7 mouse cellular contexts compared by ENCODE assay signal in genomic region chr17:63499636-63500155, GRCm38 (mm10). TPM values are rescaled to one million over a fixed set of nuclear protein-coding genes. Genes with fewer than 3 reads are reported as not detected.
DNase-seq lines count a peak whose midpoint lies in the region; ATAC-seq and TF ChIP-seq lines count a peak whose summit lies in the region.

Gene Fbxl17, minus strand, starts transcription at chr17:63500017.

- H3K79me2 ChIP-seq in macrophage (ENCODE audit: inconsistent target): peaks cover 41% of the 10 kb centered on the region

- H3K4me1 ChIP-seq in hindbrain, embryonic 15.5 days (replicated peaks): peaks cover 45% of the 10 kb centered on the region

- 1% methylated on average over 58 of the region's 80 CpGs for WGBS in hindbrain, embryonic 15.5 days
- under 1% methylated on average over 59 of the region's 80 CpGs for WGBS in macrophage (ENCODE audit: missing documents)

- intact Hi-C loops in left cerebral cortex, adult 2 months (cut with DNase I): loop anchor here (5.0 kb wide), 1 partner anchor 828 kb away; no protein-coding TSS in a partner anchor

- H3K4me2 ChIP-seq in hindbrain, embryonic 15.5 days: peak within 1 kb of the TSS; percentile 71

- peak; percentile 60 for DNase-seq in T-cell, adult 2 months (ENCODE audit: low spot score)
- peak; percentile 75 to 78 for DNase-seq in cerebellum, postnatal 14 days
- peak; percentile 49 to 55 for DNase-seq in frontal cortex, postnatal 25 days (ENCODE audit: low spot score in 2 of 2)
- DNase-seq in left cerebral cortex, adult 2 months (ENCODE audit: extremely low spot score in 1 of 2, low spot score in 2 of 2): peak; percentile 72
- DNase-seq in retina, postnatal 7 days (ENCODE audit: low read depth, low spot score): peak; percentile 45

- peak within 1 kb of the TSS; percentile 95 for H3K9ac ChIP-seq in hindbrain, embryonic 15.5 days

- H3K27ac ChIP-seq in hindbrain, embryonic 15.5 days (replicated peaks): peak within 1 kb of the TSS; percentile 96
- H3K27ac ChIP-seq in left cerebral cortex, adult 2 months: peak within 1 kb of the TSS; percentile 98
- no peak within 1 kb of the TSS for H3K27ac ChIP-seq in macrophage

- H3K36me3 ChIP-seq in hindbrain, embryonic 15.5 days: no peaks in the 10 kb centered on the region
- no peaks in the 10 kb centered on the region for H3K36me3 ChIP-seq in macrophage (ENCODE audit: inconsistent target)

- ATAC-seq in hindbrain, embryonic 15.5 days (ENCODE audit: low FRiP score, low read depth): peak; percentile 77

- H3K4me3 ChIP-seq in hindbrain, embryonic 15.5 days: peak within 1 kb of the TSS; percentile 92
- peak within 1 kb of the TSS; percentile 68 for H3K4me3 ChIP-seq in left cerebral cortex, adult 2 months
- peak within 1 kb of the TSS; percentile 36 for H3K4me3 ChIP-seq in macrophage (ENCODE audit: inconsistent target)

- no peaks in the 10 kb centered on the region for H3K27me3 ChIP-seq in hindbrain, embryonic 15.5 days

- no peaks in the 10 kb centered on the region for H3K9me3 ChIP-seq in hindbrain, embryonic 15.5 days

- no peak for TF ChIP-seq CTCF in left cerebral cortex, adult 2 months (IDR thresholded peaks at IDR 0.05)

RNA-seq across cellular contexts. Expression of gene Fbxl17, which starts in this region (rescaled TPM):
- polyA plus RNA-seq in hindbrain, embryonic 15.5 days (2015; fragmentation: Nextera tagmentation; extraction: Ambion mirVana): 13.6 and 32.0 TPM in 2 replicates
- 10 to 100 TPM; 59.0 to 66.2 TPM for total RNA-seq in left cerebral cortex, adult 2 months (2021)
- 10 to 100 TPM; 23.8 to 62.2 (median 44.1) TPM for total RNA-seq in macrophage (2018; cell fraction: chromatin; rRNA removed)
- 10 to 100 TPM; 12.1 to 19.4 (median 16.1) TPM for total RNA-seq in macrophage (2018; cell fraction: cytosol; rRNA removed)
- total RNA-seq in macrophage (2018; cell fraction: nucleus; rRNA removed): 10 to 100 TPM; 16.0 to 49.7 (median 23.7) TPM
- 9.8 to 12.5 TPM (median 11.3 TPM) in 3 replicates for polyA plus RNA-seq in macrophage (2018)

Comparison
In these comparisons a context has a peak if more than half of its experiments do, and no peak if none do; other contexts are left out.
1. H3K4me3 ChIP-seq: peak in every context shown above with its lines; median percentile 92 in hindbrain, embryonic 15.5 days; 68 in left cerebral cortex, adult 2 months; 36 in macrophage.